Mouse (Mus musculus) layer of hippocampus, postnatal 14 days (tissue): ENCODE measurements around the gene Apoh. TPM values are rescaled to one million over a fixed set of nuclear protein-coding genes. Genes with fewer than 3 reads are reported as not detected.

Source experiments
- DNase-seq, 2 experiments: peaks; one replicate each; pipeline ENCODE4 v3.0.0; 2021 to 2022; ENCODE audit warnings: low spot score in 2 of 2, mixed read lengths in 1 of 2
- total RNA-seq, 2 experiments: library from RNA; stranded (reverse); gene quantifications; 2 replicates each; pipeline ENCODE4 v1.2.3; 2021

Gene Apoh
- total RNA-seq, 2 experiments from 2014 or later, result 0.37 to 1.9 TPM

DNA sequence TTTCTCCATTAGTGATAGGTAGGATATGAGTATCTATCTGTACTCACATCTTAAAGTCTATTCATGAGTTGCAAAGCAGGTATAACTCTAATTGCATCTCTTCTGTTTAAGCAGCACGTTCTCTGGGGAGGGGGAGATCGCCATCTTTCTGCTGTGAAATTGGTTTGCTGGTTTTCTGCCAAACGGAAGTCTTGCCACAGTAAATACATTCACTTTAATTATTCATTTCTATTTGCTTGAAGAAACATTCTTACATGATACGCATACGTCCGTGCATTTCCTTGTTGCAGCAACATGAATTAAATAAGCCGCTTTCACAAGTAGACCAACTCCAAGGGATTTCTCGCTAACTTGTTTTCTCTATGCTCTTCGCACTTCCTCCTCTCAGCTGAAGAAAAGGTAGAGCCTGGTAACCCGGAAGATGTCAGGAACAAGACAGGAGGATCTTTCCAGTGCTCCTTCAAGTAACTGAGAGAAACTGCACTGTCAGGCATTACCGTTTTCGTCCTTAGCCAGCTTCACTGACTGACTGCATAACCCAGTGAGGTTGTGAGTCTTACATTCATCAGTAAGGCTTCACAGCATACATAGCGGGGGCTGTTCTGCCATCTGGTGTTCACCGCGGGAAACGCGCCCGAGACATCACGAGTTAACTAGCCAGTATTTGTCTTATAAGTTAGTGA lies 34.7 kb downstream of the Apoh start:
- peak; percentile 81 to 85 for DNase-seq

DNA sequence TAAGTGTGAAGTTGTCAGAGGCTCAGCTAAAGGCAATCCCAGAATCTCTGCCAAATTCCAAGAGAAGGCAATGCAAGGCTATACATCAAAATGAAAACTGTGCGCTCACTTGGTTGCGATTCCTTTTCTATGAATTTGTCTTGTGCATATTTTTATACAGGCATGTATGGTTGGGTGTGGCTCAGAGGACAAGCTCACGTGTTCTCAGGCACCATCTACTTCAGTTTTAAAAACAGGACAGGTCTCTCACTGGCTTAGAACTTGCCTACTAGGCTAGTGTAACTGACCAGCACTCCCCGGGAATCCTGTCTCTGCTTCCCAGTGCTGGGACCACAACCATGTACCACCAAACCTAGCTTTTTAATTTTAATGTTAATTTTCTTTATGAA lies 35.2 kb downstream of the Apoh start:
- DNase-seq, result no peak

DNA sequence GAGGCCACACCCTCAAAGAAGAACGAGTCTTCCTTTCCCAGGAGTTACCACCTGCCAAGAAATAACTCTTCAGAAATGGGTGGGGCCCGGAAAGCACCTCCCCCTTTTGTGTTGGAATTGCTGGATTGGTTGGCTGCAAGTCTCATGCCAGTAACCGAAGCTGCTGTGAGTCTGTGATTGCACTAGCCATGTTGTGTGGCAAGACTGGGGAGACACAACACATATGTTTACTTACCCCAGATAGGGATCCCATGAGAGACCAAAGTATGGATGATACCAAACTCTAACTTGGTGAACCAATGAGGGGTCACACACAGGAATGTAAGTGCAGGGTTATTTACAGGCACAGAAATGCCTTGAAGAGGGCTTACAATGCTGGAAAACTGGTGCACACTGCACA lies 39.5 kb downstream of the Apoh start:
- no peak for DNase-seq

DNA sequence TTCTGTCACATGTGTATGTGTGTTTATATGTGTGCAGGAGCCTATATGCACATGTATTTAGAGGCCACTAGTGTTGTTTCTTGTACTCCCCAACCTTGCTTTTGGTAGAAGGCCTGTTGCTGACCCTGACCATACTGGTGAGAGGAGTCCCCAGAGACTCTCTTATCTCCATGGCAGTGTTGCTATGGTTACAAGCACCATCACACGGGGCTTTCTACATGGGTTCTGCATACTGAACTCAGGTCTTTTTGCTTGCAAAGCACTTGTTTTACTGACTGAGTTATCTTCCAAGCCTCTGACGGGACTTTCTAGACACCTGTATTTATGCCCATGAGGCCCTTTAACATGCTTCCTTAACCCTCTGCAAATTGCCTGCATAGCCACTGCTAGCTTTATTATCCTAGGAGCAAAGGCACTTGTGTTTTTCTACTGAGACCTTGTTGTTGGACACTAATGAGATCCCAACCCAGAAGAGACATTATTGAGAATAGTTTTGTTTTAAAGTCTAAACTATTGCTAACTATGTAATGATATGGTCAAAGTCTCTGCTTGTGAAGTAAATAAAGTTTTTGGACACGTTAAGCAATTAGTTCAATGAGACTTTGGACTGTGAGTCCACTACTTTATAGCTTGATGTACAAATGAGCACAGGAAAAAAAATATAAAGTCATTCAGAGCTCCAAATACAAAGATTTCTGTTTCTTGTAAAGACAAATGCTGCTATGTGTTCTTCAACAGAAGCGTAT lies 41.9 kb downstream of the Apoh start:
- DNase-seq, result peak in 1 of 2 experiments; percentile 4

DNA sequence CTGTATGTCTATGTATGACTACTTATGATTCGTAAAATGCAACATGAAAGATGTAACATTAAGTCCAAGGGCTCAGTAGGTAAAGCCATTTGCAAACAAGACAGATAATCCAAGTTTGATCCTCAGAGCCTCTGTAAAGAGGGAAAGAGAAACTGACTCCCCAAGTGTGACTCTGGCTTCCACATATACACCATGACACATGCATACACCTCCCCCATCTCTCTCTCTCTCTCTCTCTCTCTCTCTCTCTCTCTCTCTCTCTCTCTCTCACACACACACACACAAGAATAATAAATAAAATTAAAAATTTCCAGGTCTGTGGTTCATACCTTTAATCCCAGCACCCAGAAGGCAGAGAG lies 42.5 kb downstream of the Apoh start:
- DNase-seq, result no peak

DNA sequence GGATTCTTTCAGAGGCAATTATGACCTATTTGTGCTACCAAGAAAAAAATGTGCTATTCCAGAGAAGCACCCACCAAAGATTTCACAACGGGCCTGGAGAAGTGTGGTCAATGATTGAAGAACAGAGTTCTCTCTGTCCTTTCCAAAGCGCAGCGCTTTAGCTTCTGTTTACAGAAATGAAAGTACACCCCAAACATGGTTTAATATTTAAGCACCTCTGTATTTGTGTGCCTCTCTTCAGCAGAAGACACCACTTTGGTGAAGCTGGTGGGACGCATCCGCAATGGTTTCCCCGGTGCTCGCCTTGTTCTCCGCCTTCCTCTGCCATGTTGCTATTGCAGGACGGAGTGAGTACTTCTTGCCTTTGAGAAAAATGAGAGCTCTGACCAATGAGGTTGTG lies 51.9 kb downstream of the Apoh start:
- no peak for DNase-seq

DNA sequence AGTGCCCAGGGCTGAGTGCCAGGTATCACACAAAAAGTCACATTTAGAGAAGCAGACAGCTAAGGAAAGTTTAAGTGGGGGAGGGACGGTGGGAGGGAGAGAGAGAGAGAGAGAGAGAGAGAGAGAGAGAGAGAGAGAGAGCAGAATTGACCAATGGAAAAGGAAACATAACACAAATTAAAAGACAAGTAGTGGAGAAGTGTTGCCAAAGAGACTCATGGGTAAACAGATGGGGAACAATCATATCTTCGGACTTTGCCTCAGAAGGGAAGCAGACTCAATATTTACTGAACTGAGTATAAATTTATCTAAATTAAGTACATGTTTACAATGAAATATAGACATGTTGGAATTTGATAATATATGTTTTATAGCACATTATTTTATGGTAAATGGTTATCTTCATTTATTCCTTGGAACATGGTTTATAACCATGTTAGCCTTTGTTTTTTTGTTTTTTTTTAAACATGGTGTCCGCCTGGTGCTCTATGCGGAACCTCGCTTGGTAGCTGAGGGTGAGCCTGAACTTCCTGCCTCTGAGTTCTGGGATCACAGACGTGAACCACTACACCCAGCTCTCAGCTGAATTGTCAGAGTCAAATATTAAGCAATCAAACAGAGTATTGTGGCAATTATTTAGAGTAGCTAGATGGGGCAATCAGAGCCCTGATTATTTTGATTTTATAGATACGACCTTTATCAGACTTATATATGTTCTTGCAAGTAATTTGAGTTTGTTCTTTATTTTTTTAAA lies 53.1 kb downstream of the Apoh start:
- no peak for DNase-seq

DNA sequence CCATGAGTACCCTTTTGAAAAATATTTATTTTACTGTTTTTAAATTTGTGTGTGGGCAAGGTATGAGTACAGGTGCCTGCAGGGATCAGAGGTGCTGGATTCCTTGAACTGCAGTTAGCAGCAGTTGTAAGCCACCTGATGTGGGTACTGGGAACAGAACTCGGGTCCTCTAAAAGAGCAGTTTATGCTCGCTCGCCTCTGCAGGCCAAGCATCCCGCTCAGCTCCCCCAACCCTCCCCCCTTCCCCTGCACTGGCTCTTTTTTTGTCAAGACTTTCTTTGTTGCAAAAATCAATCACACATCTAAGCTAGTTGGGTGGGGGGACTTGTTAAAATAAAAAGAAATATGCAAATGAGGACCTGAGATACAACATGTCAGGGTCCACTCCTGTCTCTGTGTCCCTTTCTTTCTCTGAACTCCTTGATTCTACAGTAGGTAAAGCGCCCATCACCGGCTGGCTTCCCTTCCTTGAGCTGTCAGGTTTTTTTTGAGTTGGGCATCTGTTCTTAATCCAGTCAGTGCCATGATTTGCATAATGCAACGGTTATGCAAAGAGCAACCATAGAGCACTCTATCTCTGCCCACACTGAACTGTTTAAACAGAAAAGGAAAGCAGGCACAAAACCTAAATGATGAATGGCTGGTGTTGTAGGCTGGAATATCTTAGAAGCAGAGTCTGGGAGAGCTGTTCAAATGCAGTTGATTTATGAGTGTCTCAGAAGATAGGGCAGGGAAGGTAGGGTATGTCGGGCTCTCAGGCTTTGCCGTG lies 66.9 kb downstream of the Apoh start:
- peak in 1 of 2 experiments; percentile 13 for DNase-seq

DNA sequence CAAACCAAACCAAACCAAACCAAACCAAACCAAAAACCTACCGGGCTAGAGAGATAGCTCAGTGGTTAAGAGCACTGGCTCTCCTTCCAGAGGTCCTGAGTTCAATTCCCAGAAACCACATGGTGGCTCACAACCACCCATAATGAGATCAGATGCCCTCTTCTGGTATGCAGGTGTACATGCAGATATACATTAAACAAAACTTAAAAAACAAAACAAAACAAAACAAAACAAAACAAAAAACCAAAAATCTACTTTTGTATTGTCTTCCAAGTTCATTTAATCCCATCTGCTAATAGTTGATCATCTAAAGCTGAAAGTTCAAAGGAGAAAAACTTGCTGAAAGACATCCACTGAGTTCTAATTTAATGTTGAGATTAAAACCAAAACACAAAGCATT lies 73.2 kb downstream of the Apoh start:
- no peak for DNase-seq

DNA sequence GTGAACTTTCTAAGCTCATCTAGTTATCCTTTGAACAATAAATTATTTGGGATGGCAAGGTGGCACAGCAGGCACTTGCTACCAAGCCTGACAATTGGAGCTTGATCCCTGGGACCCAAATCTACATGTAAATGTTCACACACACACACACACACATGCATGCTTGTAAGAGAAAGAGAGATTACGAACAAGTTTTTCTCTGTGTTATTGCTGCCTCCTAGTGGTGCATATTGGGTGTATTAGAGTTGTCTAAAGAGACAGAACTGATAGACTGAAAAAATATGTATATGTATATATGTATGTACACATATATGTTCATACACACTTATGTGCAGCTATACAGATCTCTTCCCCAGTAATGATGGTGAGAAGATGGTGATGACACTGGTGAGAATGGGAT lies 75.4 kb downstream of the Apoh start:
- DNase-seq, result peak in 1 of 2 experiments; percentile 38

DNA sequence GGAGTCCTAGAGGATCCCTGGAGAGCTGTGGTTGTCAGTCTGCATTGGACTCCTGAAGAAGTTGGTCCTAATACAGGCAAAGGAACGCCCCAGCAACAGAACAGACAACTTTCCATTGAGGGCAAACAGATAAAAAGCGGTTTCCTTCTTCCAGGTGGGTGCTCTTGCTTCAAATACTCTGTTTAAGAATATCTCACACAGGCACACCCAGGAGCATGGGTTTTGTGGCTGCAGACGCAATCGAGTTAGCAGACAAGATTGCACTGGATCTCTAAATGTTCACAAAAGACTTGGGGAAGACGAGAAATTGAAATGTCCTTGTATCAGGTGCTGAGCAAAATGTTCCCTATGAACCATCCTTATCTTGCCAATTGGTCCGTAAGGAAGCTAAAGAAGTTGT lies 76.1 kb downstream of the Apoh start:
- no peak for DNase-seq

DNA sequence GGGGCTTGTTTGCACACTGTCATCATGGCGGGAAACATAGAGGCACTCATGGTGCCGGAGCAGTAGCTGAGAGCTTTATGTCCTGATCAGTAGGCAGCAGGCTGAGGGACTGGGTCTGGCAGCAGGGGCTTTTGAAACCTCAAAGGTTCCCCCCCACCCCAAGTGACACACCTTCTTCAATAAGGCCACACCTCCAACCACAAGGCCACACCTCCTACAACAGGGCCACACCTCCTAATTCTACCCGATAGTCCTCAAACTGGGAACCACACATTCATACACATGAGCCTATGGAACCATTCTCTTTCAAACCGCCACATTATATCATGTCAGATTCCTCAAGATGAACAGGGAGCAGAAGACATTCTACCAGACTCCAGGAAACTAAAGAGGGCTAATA lies 77.6 kb downstream of the Apoh start:
- no peak for DNase-seq

DNA sequence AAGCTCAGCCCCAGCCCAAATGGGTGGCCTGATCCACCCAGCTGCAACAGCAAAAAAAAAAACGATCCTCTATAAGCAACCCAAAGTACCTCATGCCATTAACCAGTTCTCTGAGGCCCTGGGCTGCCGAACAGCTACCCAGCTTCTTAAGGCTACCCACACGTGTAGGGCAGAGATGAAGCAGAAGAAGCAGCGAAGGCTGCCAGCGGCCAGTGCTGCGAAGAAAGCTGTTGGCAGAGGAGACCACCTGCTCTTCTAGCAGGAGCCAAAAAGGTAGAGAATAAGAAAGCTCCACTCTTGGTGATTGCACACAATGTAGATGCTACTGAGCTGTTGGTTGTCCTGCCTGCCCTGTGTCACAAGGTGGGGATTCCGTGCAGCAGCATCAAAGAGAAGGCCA lies 80.1 kb downstream of the Apoh start:
- DNase-seq, result no peak

DNA sequence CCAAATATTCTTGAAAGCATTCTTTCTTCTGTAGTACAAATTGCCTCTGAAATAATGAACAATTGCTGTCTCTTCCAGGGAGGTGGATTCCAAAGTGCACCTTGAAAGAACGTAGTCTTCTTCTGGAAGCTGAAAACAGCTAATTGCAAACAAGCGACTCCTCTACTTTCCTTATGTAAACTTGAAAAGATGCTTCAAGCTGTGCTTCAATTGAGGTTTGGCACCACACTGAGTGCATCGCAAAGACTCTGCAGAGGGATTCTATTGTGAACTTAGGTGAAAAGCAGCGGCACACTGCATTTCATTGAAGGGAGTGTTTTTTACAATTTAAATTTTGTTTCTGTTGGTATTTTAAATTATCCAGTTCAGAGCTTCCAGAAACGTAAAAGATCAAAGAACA lies 81.0 kb downstream of the Apoh start:
- no peak for DNase-seq

DNA sequence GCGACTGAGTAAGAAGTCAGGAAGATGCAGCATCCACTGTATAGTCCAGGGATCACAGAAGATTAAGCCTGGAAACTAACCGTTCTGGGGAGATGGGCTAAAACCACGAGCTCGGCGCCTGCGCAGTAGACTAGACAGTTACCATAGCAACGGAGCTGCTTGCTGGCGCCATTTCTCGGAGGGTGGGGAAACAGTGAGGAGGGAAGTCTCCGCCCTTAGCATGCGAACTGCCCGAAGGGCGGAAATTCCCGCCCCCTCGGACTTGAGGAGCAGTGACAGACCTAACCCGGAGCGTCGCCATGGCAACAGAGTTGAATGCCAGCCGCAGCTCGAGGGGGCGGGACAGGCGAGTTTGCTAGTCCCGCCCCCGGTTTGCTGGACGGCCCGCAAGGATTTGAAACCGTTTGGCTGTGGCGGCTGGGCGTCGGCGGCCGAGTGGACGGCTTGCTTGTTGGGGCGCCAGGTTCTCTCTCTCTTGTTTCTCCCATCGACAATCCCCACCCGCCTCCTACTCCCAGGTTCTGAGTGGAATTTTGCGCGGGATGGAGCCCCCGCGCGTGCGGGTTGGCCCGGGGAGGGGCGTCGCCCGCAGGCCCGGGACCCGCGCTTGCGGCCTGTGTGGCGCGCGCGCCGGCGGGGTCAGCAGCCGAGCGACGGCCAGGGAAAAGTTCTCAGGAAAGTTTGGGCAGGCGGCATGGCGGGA lies 81.9 kb downstream of the Apoh start, which contains the start of gene Cep112:
Gene Cep112, plus strand, starts transcription at position 304 of the 703 bp plus-strand sequence.
- peak; percentile 91 to 97 for DNase-seq

DNA sequence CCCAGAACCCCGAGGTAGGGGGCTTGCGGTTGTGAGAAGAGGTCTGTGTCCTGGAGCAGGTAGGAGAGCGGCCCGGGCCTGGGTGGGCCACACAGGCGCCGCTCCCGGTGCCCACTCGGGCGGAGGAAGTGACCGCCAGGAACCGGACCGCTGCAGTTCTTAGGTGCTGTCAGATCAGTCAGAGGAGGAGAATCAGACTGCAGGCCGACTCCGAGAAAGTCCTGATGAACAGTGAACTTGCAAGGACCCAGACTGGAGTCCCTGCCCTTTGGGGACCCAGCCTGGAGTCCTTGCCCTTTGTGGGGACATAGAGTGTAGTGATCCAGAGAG lies 82.4 kb downstream of the Apoh start:
- peak in 1 of 2 experiments; percentile 12 for DNase-seq

DNA sequence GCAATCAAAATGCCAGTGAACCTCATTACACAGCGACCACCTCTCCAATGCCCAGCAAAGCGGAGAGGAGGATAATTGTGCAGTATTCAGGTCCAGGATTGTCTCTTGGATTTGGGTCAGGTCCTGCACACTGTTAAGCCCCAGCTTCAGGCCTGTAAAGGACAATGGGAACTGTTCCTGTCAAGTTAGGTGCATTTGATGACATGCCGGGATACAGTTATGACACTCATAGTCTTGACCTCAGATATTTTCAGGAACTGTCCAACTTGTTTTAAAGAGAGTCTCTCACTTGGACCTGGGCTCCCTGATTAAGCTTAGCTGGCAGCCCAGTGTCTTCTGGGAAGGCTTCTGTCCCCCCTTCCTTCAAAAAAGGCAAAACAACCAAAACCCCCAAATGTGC lies 82.9 kb downstream of the Apoh start:
- no peak for DNase-seq

DNA sequence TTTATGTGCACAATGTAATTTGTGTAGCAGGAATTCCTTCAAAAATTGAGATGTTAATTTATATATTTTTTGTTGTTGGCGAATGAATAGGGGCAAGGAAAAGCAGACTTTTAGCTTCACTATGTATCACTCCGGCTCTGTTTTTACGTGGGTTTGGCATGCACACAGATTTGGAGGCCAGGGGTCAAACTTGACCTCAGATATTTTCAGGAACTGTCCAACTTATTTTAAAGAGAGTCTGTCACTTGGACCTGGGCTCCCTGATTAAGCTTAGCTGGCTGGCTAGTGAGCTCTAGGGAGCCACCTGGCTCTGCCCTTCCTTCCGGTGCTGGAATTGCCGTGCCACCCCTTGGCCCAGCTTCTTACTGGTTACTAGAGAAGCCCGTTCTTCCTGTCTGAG lies 84.0 kb downstream of the Apoh start:
- DNase-seq, result no peak

DNA sequence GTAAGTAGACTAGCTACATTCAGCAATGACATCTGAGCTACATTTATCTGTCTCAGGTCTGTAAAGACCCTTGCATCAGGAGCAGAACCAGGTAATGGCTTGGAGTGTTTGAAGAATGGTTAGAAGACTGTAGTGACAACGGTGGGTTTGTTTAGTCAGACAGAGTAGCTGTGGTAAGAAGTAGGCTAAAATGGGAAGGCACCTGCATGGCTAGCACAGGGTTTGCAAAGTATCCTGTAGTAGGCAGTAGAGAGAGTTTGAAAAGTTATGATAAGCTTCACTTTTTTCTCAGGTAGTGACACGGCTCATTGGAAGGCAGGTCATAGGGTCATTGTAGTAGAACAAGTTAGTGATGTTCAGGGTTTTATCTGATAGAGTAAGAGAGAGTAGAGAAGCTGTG lies 85.9 kb downstream of the Apoh start:
- no peak for DNase-seq

DNA sequence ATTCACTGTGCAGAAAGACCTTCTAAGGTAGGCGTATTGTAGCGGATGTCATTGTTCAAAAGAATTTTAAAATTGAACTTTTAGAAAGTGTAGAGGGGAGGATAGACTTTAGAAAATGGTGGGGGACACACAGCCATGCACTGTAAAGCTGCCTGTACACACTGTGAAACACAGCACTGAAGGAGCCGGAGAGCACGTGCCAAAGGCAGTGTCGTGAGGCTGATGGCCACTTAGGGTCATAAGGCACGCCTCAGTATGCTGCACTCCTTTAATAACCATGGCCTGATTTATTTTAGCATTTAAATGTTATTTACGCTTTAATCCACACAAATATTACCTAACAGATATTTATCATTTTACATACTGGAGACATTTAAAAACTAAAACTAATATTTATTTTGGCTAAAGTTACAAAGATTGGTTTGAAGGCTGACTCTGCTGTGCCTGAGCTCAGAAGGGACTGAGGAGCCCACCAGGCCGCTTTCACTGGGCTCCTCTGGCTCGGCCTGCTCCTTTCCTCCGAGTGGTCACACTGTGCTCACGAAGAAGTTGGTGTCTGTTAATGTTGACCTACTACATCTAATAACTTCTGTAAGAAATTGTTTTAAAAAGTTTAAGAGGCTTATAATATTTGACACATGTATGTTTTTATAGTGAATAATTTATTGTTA lies 100.9 kb downstream of the Apoh start:
- DNase-seq, result no peak
